Mouse (Mus musculus) CD4-positive helper T cell, adult 2 months (primary cell): ENCODE data around the gene Sestd1.
A peak's percentile ranks its signal among the peaks of the same experiment; 100 is the strongest.

ENCODE experiments used
- DNase-seq: peaks from one replicate; pipeline ENCODE4 v3.0.0-alpha.2; 2012; ENCODE audit warnings: low read depth, missing footprints, low spot score

The Sestd1 gene

GRCm38 (mm10) chr2:77174313-77174712 is 106.1 kb downstream of the Sestd1 start:
- no peak for DNase-seq

- no peak for DNase-seq
Observed at GRCm38 (mm10) chr2:77173821-77174220, 106.6 kb downstream of the Sestd1 start.

GRCm38 (mm10) chr2:77173366-77173765 is 107.0 kb downstream of the Sestd1 start:
- DNase-seq: no peak

GRCm38 (mm10) chr2:77172241-77172671 is 108.1 kb downstream of the Sestd1 start:
- DNase-seq: no peak

GRCm38 (mm10) chr2:77171444-77172240 is 108.8 kb downstream of the Sestd1 start:
- no peak for DNase-seq

- DNase-seq: peak; percentile 41
Observed at GRCm38 (mm10) chr2:77170633-77171105, 109.7 kb downstream of the Sestd1 start, which contains the start of gene Ccdc141. Gene Ccdc141, minus strand, starts transcription at chr2:77170636.

- no peak for DNase-seq
Observed at GRCm38 (mm10) chr2:77169916-77170632, 110.3 kb downstream of the Sestd1 start.

- no peak for DNase-seq
Observed at GRCm38 (mm10) chr2:77169218-77169617, 111.2 kb downstream of the Sestd1 start.

GRCm38 (mm10) chr2:77168781-77169180 is 111.6 kb downstream of the Sestd1 start:
- DNase-seq: no peak

- no peak for DNase-seq
Observed at GRCm38 (mm10) chr2:77168081-77168685, 112.2 kb downstream of the Sestd1 start.

GRCm38 (mm10) chr2:77166366-77166765 is 114.0 kb downstream of the Sestd1 start:
- DNase-seq: no peak

GRCm38 (mm10) chr2:77164662-77165061 is 115.7 kb downstream of the Sestd1 start:
- DNase-seq: no peak

GRCm38 (mm10) chr2:77163381-77163780 is 117.0 kb downstream of the Sestd1 start:
- no peak for DNase-seq

GRCm38 (mm10) chr2:77162135-77162534 is 118.3 kb downstream of the Sestd1 start:
- DNase-seq: no peak

GRCm38 (mm10) chr2:77157546-77157945 is 122.8 kb downstream of the Sestd1 start:
- DNase-seq: no peak

- DNase-seq: no peak
Observed at GRCm38 (mm10) chr2:77154080-77154479, 126.3 kb downstream of the Sestd1 start.

- no peak for DNase-seq
Observed at GRCm38 (mm10) chr2:77151255-77151654, 129.1 kb downstream of the Sestd1 start.

GRCm38 (mm10) chr2:77149576-77149975 is 130.8 kb downstream of the Sestd1 start:
- DNase-seq: no peak

- peak; percentile 11 for DNase-seq
Observed at GRCm38 (mm10) chr2:77148215-77148614, 132.2 kb downstream of the Sestd1 start.

GRCm38 (mm10) chr2:77146968-77147367 is 133.4 kb downstream of the Sestd1 start:
- no peak for DNase-seq

- DNase-seq: no peak
Observed at GRCm38 (mm10) chr2:77146291-77146690, 134.1 kb downstream of the Sestd1 start.

GRCm38 (mm10) chr2:77143536-77143935 is 136.9 kb downstream of the Sestd1 start:
- DNase-seq: no peak
